Mouse (Mus musculus): ENCODE results near the gene Best3. TPM values are rescaled to one million over a fixed set of nuclear protein-coding genes. Genes with fewer than 3 reads are reported as not detected.
"Not testable (repeated sequence)": the region's sequence is repeated elsewhere in the genome, so short reads cannot be mapped to it uniquely, and the experiment has no call there.

Gene Best3
- polyA plus RNA-seq, 1 experiment from 2014 or later: 0.23 TPM

DNA sequence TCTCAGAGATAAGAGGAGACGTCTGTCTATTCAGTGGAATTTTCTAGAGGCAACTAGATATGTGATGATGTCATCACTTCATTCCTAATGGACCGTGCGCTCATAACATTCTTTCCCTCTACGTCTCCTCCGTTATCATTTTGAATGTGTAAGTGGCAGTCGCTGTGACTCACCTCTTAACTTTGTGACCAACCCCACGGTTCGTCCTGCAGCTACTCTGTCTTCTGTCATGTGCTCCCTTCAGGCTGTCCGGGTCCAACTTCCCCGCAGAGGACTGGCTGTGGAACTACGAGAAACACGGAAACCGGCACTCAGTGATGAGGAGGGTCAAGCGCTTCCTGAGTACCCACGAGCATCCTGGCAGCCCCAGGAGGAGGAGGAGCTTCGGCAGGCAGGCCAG lies 37.6 kb downstream of the Best3 start:
- H3K27ac ChIP-seq (replicated peaks; ENCODE audit: low read depth, low read length): no peak overlapping the region
- no peak for ATAC-seq (ENCODE audit: insufficient number of reproducible peaks, low FRiP score, low TSS enrichment, low read depth)

DNA sequence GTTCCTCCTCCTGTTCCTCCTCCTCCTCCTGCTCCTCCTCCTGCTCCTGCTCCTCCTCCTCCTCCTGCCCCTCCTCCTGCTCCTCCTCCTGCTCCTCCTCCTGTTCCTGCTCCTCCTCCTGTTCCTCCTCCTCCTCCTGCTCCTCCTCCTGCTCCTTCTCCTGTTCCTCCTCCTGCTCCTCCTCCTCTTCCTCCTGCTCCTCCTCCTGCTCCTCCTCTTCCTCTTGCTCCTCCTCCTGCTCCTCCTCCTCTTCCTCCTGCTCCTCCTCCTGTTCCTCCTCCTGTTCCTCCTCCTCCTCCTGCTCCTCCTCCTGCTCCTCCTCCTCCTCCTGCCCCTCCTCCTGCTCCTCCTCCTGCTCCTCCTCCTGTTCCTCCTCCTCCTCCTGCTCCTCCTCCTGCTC lies 39.7 kb downstream of the Best3 start:
- not testable (repeated sequence) for H3K4me2 ChIP-seq (ENCODE audit: low read depth, severe bottlenecking); DNase-seq (ENCODE audit: low spot score); H3K36me3 ChIP-seq (ENCODE audit: control insufficient read depth, insufficient read depth, low read length); H3K4me3 ChIP-seq (ENCODE audit: low read depth, low read length); H3K27me3 ChIP-seq (ENCODE audit: control insufficient read depth, insufficient read depth, low read length); ATAC-seq (ENCODE audit: insufficient number of reproducible peaks, low FRiP score, low TSS enrichment, low read depth); H3K9me3 ChIP-seq (ENCODE audit: control insufficient read depth, low read length); H3K27ac ChIP-seq (replicated peaks; ENCODE audit: low read depth, low read length); H3K9ac ChIP-seq (ENCODE audit: low read length)
- H3K4me1 ChIP-seq (ENCODE audit: control insufficient read depth, insufficient read depth, low read length): peaks cover 11% of the 10 kb centered on the region; the same call in 1 of the 2 replicates

More for the DNA sequence above, 37.6 kb downstream of the Best3 start:
- no peaks in the 10 kb centered on the region; the same call in 1 of the 2 replicates for H3K27me3 ChIP-seq (ENCODE audit: control insufficient read depth, insufficient read depth, low read length)
- no peaks in the 10 kb centered on the region for H3K36me3 ChIP-seq (ENCODE audit: control insufficient read depth, insufficient read depth, low read length)
- no peak for DNase-seq (ENCODE audit: low spot score)
- WGBS: 64% methylated on average over 16 of the region's 16 CpGs
- no peak overlapping the region for H3K9ac ChIP-seq (ENCODE audit: low read length)
- H3K4me2 ChIP-seq (ENCODE audit: low read depth, severe bottlenecking): peak overlapping the region; percentile 24
- no peaks in the 10 kb centered on the region for H3K9me3 ChIP-seq (ENCODE audit: control insufficient read depth, low read length)
- H3K4me3 ChIP-seq (ENCODE audit: low read depth, low read length): no peak overlapping the region
- H3K4me1 ChIP-seq (ENCODE audit: control insufficient read depth, insufficient read depth, low read length): peaks cover 11% of the 10 kb centered on the region; the same call in 1 of the 2 replicates

DNA sequence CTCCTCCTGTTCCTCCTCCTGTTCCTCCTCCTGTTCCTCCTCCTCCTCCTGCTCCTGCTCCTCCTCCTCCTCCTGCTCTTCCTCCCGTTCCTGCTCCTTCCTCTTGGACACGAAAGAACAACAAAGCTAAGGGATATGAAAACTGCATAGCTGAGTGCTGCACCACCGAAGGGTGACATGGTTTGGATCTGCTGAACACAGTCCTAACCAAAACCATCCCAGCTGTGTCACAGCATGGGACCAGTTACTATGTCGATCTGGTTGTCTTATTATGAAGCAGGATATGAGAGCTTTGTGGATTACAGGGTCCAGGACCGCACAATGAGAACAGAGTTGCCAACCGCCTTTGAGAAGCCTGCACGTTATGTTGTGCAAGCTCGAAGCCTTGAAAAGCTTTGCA lies 40.1 kb downstream of the Best3 start:
- peaks cover 9% of the 10 kb centered on the region; the same call in 1 of the 2 replicates for H3K4me1 ChIP-seq (ENCODE audit: control insufficient read depth, insufficient read depth, low read length)
- no peak overlapping the region for H3K4me3 ChIP-seq (ENCODE audit: low read depth, low read length)
- no peak for DNase-seq (ENCODE audit: low spot score)
- H3K36me3 ChIP-seq (ENCODE audit: control insufficient read depth, insufficient read depth, low read length): no peaks in the 10 kb centered on the region
- no peaks in the 10 kb centered on the region; the same call in 1 of the 2 replicates for H3K27me3 ChIP-seq (ENCODE audit: control insufficient read depth, insufficient read depth, low read length)
- H3K9me3 ChIP-seq (ENCODE audit: control insufficient read depth, low read length): no peaks in the 10 kb centered on the region
- WGBS: 75% methylated on average over 8 of the region's 8 CpGs
- no peak overlapping the region for H3K4me2 ChIP-seq (ENCODE audit: low read depth, severe bottlenecking)
- no peak for ATAC-seq (ENCODE audit: insufficient number of reproducible peaks, low FRiP score, low TSS enrichment, low read depth)
- H3K27ac ChIP-seq (replicated peaks; ENCODE audit: low read depth, low read length): no peak overlapping the region
- no peak overlapping the region for H3K9ac ChIP-seq (ENCODE audit: low read length)

DNA sequence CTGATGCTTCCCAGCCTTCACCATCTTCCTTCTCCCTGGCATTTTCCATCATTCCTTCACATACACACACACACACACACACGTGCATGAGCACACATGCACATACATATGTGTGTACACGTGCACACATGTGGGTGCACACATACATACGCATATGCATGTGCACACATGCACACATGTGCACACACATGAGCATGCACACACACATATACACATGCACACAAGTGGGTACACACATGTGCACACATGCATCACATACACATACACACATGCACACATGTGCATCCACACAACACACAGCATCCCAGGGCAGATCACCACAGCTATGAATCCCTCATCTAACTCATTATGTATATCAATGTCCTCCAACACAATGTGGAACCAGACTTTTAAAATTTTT lies 45.0 kb downstream of the Best3 start:
- no peak for ATAC-seq (ENCODE audit: insufficient number of reproducible peaks, low FRiP score, low TSS enrichment, low read depth)
- WGBS: 91% methylated on average over 3 of the region's 3 CpGs

DNA sequence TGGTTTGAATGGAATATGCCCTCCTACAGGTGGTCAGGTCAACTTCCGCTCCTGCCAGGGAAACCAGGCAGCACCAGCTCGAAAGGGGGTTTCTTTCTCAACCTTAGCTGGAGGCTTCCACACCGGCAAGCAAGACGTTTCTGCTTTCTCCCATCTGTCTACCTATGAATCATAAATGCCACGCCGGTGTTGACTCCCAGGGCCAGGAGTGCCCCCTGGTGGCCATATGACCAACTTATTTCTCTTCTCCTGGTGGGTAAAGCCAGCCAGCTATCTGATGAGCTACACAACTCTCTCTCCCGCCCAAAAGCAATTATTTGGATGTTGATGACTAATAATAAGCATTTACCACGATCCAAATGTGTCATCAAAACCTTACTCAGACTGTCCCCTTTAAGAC lies 47.7 kb downstream of the Best3 start:
- H3K4me1 ChIP-seq (ENCODE audit: control insufficient read depth, insufficient read depth, low read length): 0 out of 2 replicates have a peak, but pooled peaks cover 7% of the 10 kb centered on the region
- no peaks in the 10 kb centered on the region for H3K27me3 ChIP-seq (ENCODE audit: control insufficient read depth, insufficient read depth, low read length)
- DNase-seq (ENCODE audit: low spot score) (peak; percentile 89), ATAC-seq (ENCODE audit: insufficient number of reproducible peaks, low FRiP score, low TSS enrichment, low read depth) (peak; percentile 35; the same call in 1 of the 2 replicates)
- H3K36me3 ChIP-seq (ENCODE audit: control insufficient read depth, insufficient read depth, low read length): no peaks in the 10 kb centered on the region
- 24% methylated on average over 8 of the region's 8 CpGs for WGBS
- no peak overlapping the region for H3K9ac ChIP-seq (ENCODE audit: low read length)
- no peaks in the 10 kb centered on the region for H3K9me3 ChIP-seq (ENCODE audit: control insufficient read depth, low read length)
- no peak overlapping the region for H3K27ac ChIP-seq (replicated peaks; ENCODE audit: low read depth, low read length)
- H3K4me2 ChIP-seq (ENCODE audit: low read depth, severe bottlenecking): no peak overlapping the region
- no peak overlapping the region for H3K4me3 ChIP-seq (ENCODE audit: low read depth, low read length)

More for the DNA sequence above, 45.0 kb downstream of the Best3 start:
- no peak overlapping the region for H3K4me3 ChIP-seq (ENCODE audit: low read depth, low read length)
- no peak for DNase-seq (ENCODE audit: low spot score)
- 0 out of 2 replicates have a peak, but pooled peaks cover 7% of the 10 kb centered on the region for H3K4me1 ChIP-seq (ENCODE audit: control insufficient read depth, insufficient read depth, low read length)
- no peaks in the 10 kb centered on the region for H3K36me3 ChIP-seq (ENCODE audit: control insufficient read depth, insufficient read depth, low read length)
- H3K4me2 ChIP-seq (ENCODE audit: low read depth, severe bottlenecking): no peak overlapping the region
- no peaks in the 10 kb centered on the region for H3K27me3 ChIP-seq (ENCODE audit: control insufficient read depth, insufficient read depth, low read length)
- H3K9ac ChIP-seq (ENCODE audit: low read length): no peak overlapping the region
- no peaks in the 10 kb centered on the region for H3K9me3 ChIP-seq (ENCODE audit: control insufficient read depth, low read length)
- no peak overlapping the region for H3K27ac ChIP-seq (replicated peaks; ENCODE audit: low read depth, low read length)

DNA sequence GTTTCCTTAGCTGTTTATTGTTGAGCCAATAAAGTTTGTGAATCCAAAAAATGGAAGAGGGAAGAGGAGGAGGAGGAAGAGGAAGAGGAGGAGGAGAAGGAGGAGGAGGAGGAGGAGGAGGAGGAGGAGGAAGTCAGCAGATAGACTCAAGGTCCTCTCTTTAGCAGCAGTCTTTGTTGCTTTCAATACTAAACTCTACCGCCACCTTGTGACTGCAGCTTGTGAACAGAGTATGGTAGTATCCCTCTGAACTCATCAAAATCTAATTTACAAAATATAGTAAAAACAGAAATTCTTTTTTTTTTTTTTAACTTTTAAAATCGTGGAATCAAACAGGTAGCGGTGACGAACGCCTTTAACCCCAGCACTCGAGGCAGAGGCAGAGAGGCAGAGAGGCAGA lies 54.2 kb downstream of the Best3 start:
- ATAC-seq (ENCODE audit: insufficient number of reproducible peaks, low FRiP score, low TSS enrichment, low read depth) (no peak), DNase-seq (ENCODE audit: low spot score) (no peak)
- H3K9ac ChIP-seq (ENCODE audit: low read length): no peak overlapping the region
- 77% methylated on average over 6 of the region's 6 CpGs for WGBS
- H3K4me2 ChIP-seq (ENCODE audit: low read depth, severe bottlenecking): no peak overlapping the region
- no peaks in the 10 kb centered on the region for H3K27me3 ChIP-seq (ENCODE audit: control insufficient read depth, insufficient read depth, low read length)
- no peaks in the 10 kb centered on the region for H3K36me3 ChIP-seq (ENCODE audit: control insufficient read depth, insufficient read depth, low read length)
- H3K27ac ChIP-seq (replicated peaks; ENCODE audit: low read depth, low read length): no peak overlapping the region
- H3K4me3 ChIP-seq (ENCODE audit: low read depth, low read length): no peak overlapping the region
- peaks cover 5% of the 10 kb centered on the region; the same call in 1 of the 2 replicates for H3K4me1 ChIP-seq (ENCODE audit: control insufficient read depth, insufficient read depth, low read length)
- no peaks in the 10 kb centered on the region for H3K9me3 ChIP-seq (ENCODE audit: control insufficient read depth, low read length)

DNA sequence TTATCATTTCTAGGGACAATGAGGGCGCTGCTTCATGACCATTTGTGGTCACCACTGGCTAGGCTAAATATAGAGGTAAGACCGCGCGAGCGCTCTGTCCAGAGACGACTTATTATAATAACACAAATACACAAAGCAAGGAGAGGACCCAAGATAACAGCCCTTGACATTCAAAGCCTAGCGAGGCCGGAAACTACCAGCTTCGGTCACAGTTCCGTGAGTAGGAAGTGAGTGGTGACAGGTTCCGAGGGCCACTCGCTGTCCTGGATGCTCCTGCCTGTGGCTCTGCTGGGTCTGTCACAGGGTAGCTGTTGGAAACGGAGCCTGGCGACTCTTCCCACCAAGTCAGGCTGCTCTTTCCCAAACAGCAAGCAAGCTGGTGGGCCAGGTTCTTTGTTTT lies 56.2 kb downstream of the Best3 start:
- no peak for DNase-seq (ENCODE audit: low spot score)
- no peak overlapping the region for H3K4me3 ChIP-seq (ENCODE audit: low read depth, low read length)

DNA sequence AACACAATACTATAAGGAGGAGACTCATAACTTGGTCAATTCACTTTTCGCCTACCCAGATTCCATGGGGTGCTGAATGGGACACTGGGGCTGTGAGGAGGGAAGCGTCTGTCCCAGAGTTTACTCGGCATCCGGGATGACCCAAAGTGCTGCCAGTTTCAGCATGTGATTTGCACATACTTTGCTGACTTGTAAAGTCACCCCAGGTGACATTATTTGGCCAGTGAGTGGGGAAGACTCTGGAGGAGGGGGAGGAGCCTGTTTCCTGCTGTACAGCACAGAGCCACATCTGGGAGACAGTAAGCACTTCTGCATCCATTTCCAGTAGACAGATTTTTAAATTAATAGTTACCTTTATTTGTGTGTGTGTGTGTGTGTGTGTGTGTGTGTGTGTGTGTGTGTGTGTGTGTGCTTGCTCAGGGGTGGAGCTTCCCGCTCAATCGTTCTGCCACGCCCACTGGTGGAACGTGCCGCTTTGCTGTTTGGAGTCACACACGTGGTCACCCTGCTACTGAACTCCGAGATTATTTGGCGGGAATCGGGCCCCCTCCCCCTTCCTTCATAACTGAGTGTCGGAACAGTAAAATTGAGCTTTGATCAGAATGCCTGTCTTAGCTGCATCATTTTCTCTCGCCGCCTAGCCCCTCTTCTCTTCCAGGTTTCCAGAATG lies 57.5 kb downstream of the Best3 start:
- not testable (repeated sequence) for H3K4me3 ChIP-seq (ENCODE audit: low read depth, low read length); DNase-seq (ENCODE audit: low spot score); H3K27me3 ChIP-seq (ENCODE audit: control insufficient read depth, insufficient read depth, low read length); H3K9me3 ChIP-seq (ENCODE audit: control insufficient read depth, low read length); H3K9ac ChIP-seq (ENCODE audit: low read length); H3K27ac ChIP-seq (replicated peaks; ENCODE audit: low read depth, low read length); H3K4me2 ChIP-seq (ENCODE audit: low read depth, severe bottlenecking); H3K36me3 ChIP-seq (ENCODE audit: control insufficient read depth, insufficient read depth, low read length)
- WGBS: 38% methylated on average over 16 of the region's 16 CpGs
- H3K4me1 ChIP-seq (ENCODE audit: control insufficient read depth, insufficient read depth, low read length): peaks cover 11% of the 10 kb centered on the region; the same call in 1 of the 2 replicates
- ATAC-seq (ENCODE audit: insufficient number of reproducible peaks, low FRiP score, low TSS enrichment, low read depth): 0 out of 2 replicates have a peak, but pooled peaks have one; percentile 27

More for the DNA sequence above, 56.2 kb downstream of the Best3 start:
- WGBS: 89% methylated on average over 14 of the region's 14 CpGs
- ATAC-seq (ENCODE audit: insufficient number of reproducible peaks, low FRiP score, low TSS enrichment, low read depth): no peak
- no peak overlapping the region for H3K9ac ChIP-seq (ENCODE audit: low read length)
- no peak overlapping the region for H3K4me2 ChIP-seq (ENCODE audit: low read depth, severe bottlenecking)
- H3K36me3 ChIP-seq (ENCODE audit: control insufficient read depth, insufficient read depth, low read length): no peaks in the 10 kb centered on the region
- peaks cover 9% of the 10 kb centered on the region; the same call in 1 of the 2 replicates for H3K4me1 ChIP-seq (ENCODE audit: control insufficient read depth, insufficient read depth, low read length)
- H3K27me3 ChIP-seq (ENCODE audit: control insufficient read depth, insufficient read depth, low read length): no peaks in the 10 kb centered on the region
- H3K27ac ChIP-seq (replicated peaks; ENCODE audit: low read depth, low read length): no peak overlapping the region
- no peaks in the 10 kb centered on the region for H3K9me3 ChIP-seq (ENCODE audit: control insufficient read depth, low read length)

Measured in limb, embryonic 11.5 days (tissue).